Mouse (Mus musculus) hindbrain, embryonic 15.5 days (tissue): ENCODE results near the gene Pnpla7. TPM values are rescaled to one million over a fixed set of nuclear protein-coding genes. Genes with fewer than 3 reads are reported as not detected.

Source experiments
- ATAC-seq: fragments of 200-750 bp; cut with Nextera tagmentation; 2 replicates; pipeline ENCODE4 v1.8.0; 2017; ENCODE audit warnings: low read depth, moderate number of reproducible peaks, moderate TSS enrichment; ENCODE audit not compliant: low FRiP score
- H3K27ac ChIP-seq: fragments of 300-500 bp; sonication (generic); replicated peaks from 2 replicates; pipeline ENCODE4 v1.5.1; 2015; ENCODE audit warnings: mild to moderate bottlenecking, inconsistent platforms
- H3K27me3 ChIP-seq: fragments of 300-500 bp; sonication (generic); 2 replicates; pipeline ENCODE4 v1.6.1; 2015; ENCODE audit warnings: control low read depth, inconsistent platforms
- H3K36me3 ChIP-seq: fragments of 300-500 bp; sonication (generic); 2 replicates; pipeline ENCODE4 v1.6.1; 2015; ENCODE audit warnings: control low read depth, inconsistent platforms
- H3K4me1 ChIP-seq: fragments of 300-500 bp; sonication (generic); replicated peaks from 2 replicates; pipeline ENCODE4 v1.6.1; 2015; ENCODE audit warnings: control low read depth, inconsistent platforms
- H3K4me2 ChIP-seq: fragments of 300-500 bp; sonication (generic); 2 replicates; pipeline ENCODE4 v1.6.1; 2015; ENCODE audit warnings: moderate library complexity, mild to moderate bottlenecking, inconsistent platforms
- H3K4me3 ChIP-seq: fragments of 300-500 bp; sonication (generic); 2 replicates; pipeline ENCODE4 v1.5.1; 2015; ENCODE audit warnings: mild to moderate bottlenecking, inconsistent platforms
- H3K9ac ChIP-seq: fragments of 300-500 bp; sonication (generic); 2 replicates; pipeline ENCODE4 v1.6.1; 2015; ENCODE audit warnings: inconsistent platforms
- H3K9me3 ChIP-seq: fragments of 300-500 bp; sonication (generic); 2 replicates; pipeline ENCODE4 v1.6.1; 2016; ENCODE audit warnings: control low read depth, inconsistent platforms
- WGBS: fragments of 180-500 bp; shearing (Covaris S2); methylation state at CpG from one replicate; pipeline ENCODE4 v1.1.7; 2015; 5-methylcytosine and 5-hydroxymethylcytosine counted together
- microRNA-seq: library from miRNA; unstranded; fragments of <30 nt; microRNA quantifications from one replicate; pipeline ENCODE4, GENCODE M21; 2016
- polyA plus RNA-seq: library from polyadenylated mRNA; unstranded; fragments of >200 nt; fragmentation: Nextera tagmentation; extraction: Ambion mirVana; gene quantifications from 2 replicates; pipeline ENCODE4 v1.2.1, GENCODE M21; 2015

The Pnpla7 gene
- polyA plus RNA-seq, 1 experiment from 2014 or later: 3.9 TPM

DNA sequence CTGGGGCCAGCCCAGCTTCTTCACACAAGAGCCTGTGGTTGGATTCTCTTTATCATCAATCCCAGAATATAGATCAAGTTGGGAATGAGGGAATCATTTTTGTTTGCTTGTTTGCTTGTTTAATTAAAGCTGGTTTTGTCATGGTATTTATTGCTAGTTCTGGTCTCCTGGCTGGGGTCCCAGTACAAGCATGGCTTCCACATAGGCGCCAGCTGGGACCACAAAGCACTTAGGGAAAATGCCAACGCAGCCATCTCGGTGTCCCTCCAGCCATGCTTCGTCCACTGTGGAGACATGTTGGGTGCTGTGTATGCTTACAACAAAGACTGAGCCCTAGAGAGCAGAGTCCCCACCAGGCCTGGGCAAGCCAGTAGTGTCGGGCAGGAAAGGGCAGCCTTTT is 109.7 kb downstream of the Pnpla7 start:
- Histone ChIP-seq H3K9ac (no peak overlapping the region), H3K4me1 (no peaks in the 10 kb centered on the region), H3K36me3 (no peaks in the 10 kb centered on the region), H3K9me3 (no peaks in the 10 kb centered on the region), H3K4me2 (no peak overlapping the region), H3K4me3 (no peak overlapping the region), H3K27me3 (no peaks in the 10 kb centered on the region), H3K27ac (no peak overlapping the region)
- WGBS: 78% methylated on average over 5 of the region's 5 CpGs
- no peak for ATAC-seq

GRCm38 (mm10) chr2:25087842-25088241 is 112.0 kb downstream of the Pnpla7 start:
- no peaks in the 10 kb centered on the region for H3K4me1 ChIP-seq
- no peak overlapping the region for H3K4me2 ChIP-seq
- H3K36me3 ChIP-seq: no peaks in the 10 kb centered on the region
- H3K27me3 ChIP-seq: no peaks in the 10 kb centered on the region
- H3K27ac ChIP-seq: no peak overlapping the region
- ATAC-seq: no peak
- H3K9me3 ChIP-seq: no peaks in the 10 kb centered on the region
- no peak overlapping the region for H3K9ac ChIP-seq
- H3K4me3 ChIP-seq: no peak overlapping the region
- WGBS: 98% methylated on average over 2 of the region's 2 CpGs

DNA sequence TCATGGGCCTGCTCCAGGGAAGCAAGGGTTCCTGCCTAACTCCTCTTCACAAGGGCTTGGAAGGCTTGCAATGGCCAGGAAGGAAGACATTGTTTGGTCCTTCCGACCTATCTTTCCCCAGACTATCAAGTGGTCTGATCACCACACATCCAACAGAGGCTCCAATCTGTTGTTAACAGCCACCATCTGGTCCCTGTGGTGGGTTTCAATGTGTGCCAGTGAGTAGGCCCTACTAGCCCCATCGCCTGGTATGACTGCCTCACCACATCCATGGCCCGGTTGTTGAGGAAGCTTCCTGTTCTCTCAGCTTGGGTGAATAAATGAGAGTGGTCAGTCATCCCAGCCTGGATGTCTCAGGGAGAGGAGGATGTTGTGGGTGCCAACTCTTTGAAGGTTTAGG is 112.8 kb downstream of the Pnpla7 start:
- no peaks in the 10 kb centered on the region for H3K36me3 ChIP-seq
- no peak overlapping the region for H3K4me3 ChIP-seq
- H3K27ac ChIP-seq: no peak overlapping the region
- 85% methylated on average over 3 of the region's 3 CpGs for WGBS
- no peak overlapping the region for H3K4me2 ChIP-seq
- H3K9me3 ChIP-seq: no peaks in the 10 kb centered on the region
- no peaks in the 10 kb centered on the region for H3K27me3 ChIP-seq
- no peaks in the 10 kb centered on the region for H3K4me1 ChIP-seq
- no peak overlapping the region for H3K9ac ChIP-seq
- no peak for ATAC-seq

DNA sequence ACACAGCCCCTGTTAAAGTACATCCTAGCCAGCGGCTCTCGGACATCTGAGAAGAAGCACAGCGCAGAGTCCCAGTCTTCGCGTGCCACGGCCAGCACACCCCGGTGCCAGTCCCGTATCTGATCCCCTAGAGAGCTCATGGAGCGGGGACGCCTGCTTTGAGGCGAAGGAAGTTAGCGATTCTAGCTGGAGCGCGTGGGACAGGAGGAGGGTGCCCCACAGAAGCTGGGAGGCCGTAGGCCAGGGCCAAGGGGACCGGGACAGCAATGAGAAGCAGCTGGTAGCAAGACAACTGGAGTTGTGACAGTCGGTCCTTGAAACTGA is 118.9 kb downstream of the Pnpla7 start:
- WGBS: 52% methylated on average over 17 of the region's 17 CpGs
- Histone ChIP-seq H3K4me2 (no peak overlapping the region), H3K4me1 (no peaks in the 10 kb centered on the region), H3K36me3 (no peaks in the 10 kb centered on the region), H3K4me3 (no peak overlapping the region), H3K9me3 (no peaks in the 10 kb centered on the region), H3K27me3 (no peaks in the 10 kb centered on the region; the same call in 1 of the 2 replicates), H3K9ac (no peak overlapping the region), H3K27ac (no peak overlapping the region)
- ATAC-seq: peak; percentile 30; the same call in 1 of the 2 replicates

DNA sequence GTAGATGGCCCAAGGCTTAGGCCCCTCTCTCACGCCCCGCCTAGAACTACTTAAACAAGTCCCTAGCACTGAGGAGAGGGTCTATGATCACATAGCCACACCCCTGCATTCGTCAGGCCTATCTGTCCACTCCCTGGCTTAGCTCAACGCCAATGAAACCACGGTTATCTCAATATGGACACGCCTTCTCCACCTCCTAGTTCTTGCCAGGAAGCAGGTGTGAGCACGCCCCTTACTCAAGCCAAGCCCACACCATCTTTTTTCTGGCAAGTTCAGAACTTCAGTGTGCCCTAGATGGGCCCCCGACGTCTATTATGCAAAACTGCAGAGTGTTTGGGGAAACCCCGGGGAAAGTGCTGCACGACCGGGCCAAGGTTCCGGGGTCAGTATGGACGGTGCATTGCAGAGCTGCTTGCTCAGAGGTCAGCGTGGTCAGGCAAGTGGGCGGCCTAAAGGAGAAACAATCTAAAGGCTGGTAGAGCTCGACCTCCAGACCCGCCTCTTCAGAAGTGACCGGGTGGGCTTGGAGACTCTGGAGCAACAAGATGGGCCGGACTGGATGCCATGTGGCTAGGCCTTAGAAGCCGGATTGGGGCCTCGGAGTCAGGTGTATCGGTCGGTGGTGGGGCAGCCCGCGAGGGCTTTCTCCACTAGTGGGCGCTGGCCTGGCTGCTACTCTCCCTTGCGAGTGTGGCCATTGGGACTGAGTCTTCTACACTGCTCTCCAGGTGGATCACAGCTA is 119.4 kb downstream of the Pnpla7 start, which contains the start of gene Noxa1:
Gene Noxa1 (minus strand): TSS at position 41 of the 742 bp plus-strand sequence.
- H3K4me3 ChIP-seq: no peak within 1 kb of the TSS
- ATAC-seq: no peak
- H3K27ac ChIP-seq: no peak within 1 kb of the TSS
- no peaks in the 10 kb centered on the region for H3K36me3 ChIP-seq
- no peaks in the 10 kb centered on the region; the same call in 1 of the 2 replicates for H3K27me3 ChIP-seq
- H3K9me3 ChIP-seq: no peaks in the 10 kb centered on the region
- H3K4me1 ChIP-seq: no peaks in the 10 kb centered on the region
- 52% methylated on average over 28 of the region's 28 CpGs for WGBS
- no peak within 1 kb of the TSS for H3K4me2 ChIP-seq
- no peak within 1 kb of the TSS for H3K9ac ChIP-seq

GRCm38 (mm10) chr2:25098005-25098615 is 122.3 kb downstream of the Pnpla7 start:
- no peak for ATAC-seq
- Histone ChIP-seq H3K36me3 (no peaks in the 10 kb centered on the region), H3K4me1 (no peaks in the 10 kb centered on the region), H3K9ac (no peak overlapping the region), H3K9me3 (no peaks in the 10 kb centered on the region), H3K27me3 (no peaks in the 10 kb centered on the region; the same call in 1 of the 2 replicates), H3K4me2 (no peak overlapping the region), H3K27ac (no peak overlapping the region), H3K4me3 (no peak overlapping the region)
- WGBS: 78% methylated on average over 3 of the region's 3 CpGs

GRCm38 (mm10) chr2:25098956-25099355 is 123.1 kb downstream of the Pnpla7 start:
- Histone ChIP-seq H3K4me3 (no peak overlapping the region), H3K36me3 (no peaks in the 10 kb centered on the region), H3K27ac (no peak overlapping the region), H3K4me1 (no peaks in the 10 kb centered on the region), H3K27me3 (no peaks in the 10 kb centered on the region; the same call in 1 of the 2 replicates), H3K9ac (no peak overlapping the region), H3K4me2 (no peak overlapping the region), H3K9me3 (no peaks in the 10 kb centered on the region)
- WGBS: 47% methylated on average over 5 of the region's 5 CpGs
- ATAC-seq: peak; percentile 72; the same call in 1 of the 2 replicates

- H3K27me3 ChIP-seq: no peaks in the 10 kb centered on the region
- no peak overlapping the region for H3K27ac ChIP-seq
- H3K9ac ChIP-seq: no peak overlapping the region
- no peaks in the 10 kb centered on the region for H3K9me3 ChIP-seq
- H3K4me1 ChIP-seq: no peaks in the 10 kb centered on the region
- ATAC-seq: no peak
- no peak overlapping the region for H3K4me3 ChIP-seq
- H3K4me2 ChIP-seq: no peak overlapping the region
- no peaks in the 10 kb centered on the region for H3K36me3 ChIP-seq
- WGBS: 40% methylated on average over 3 of the region's 3 CpGs
Observed at GRCm38 (mm10) chr2:25099703-25100102, 123.9 kb downstream of the Pnpla7 start.

Small RNA genes lying within 50 kb of the gene (microRNA-seq; reads per million reads assigned to microRNA genes)
- gene Gm22875 (not detected), gene Gm24328 (not detected), gene Mir7664 (not detected)

Other genes starting within 250 kb of the Pnpla7 start
- 13.4 and 17.5 TPM in 2 replicates for gene Cacna1b, start 212.9 kb upstream of the Pnpla7 start, polyA plus RNA-seq
- 89.4 and 90.3 TPM in 2 replicates for gene Ehmt1, start 56.4 kb upstream of the Pnpla7 start, polyA plus RNA-seq
- gene Arrdc1, start 40.8 kb upstream of the Pnpla7 start, polyA plus RNA-seq: 37.8 and 41.5 TPM in 2 replicates
- gene Zmynd19, start 26.2 kb upstream of the Pnpla7 start, polyA plus RNA-seq: 23.8 and 25.4 TPM in 2 replicates
- gene Dph7, start 13.6 kb upstream of the Pnpla7 start, polyA plus RNA-seq: 35.5 and 36.0 TPM in 2 replicates
- 157 and 171 TPM in 2 replicates for gene Mrpl41, start 935 bp upstream of the Pnpla7 start, polyA plus RNA-seq
- gene Nsmf, start 78.3 kb downstream of the Pnpla7 start, polyA plus RNA-seq: 166 and 188 TPM in 2 replicates
- 0.12 TPM in 1 of 2 replicates, not detected in the other for gene Entpd8, start 104.3 kb downstream of the Pnpla7 start, polyA plus RNA-seq
- gene Noxa1, start 119.1 kb downstream of the Pnpla7 start, polyA plus RNA-seq: not detected in 2 replicates
- gene Nrarp, start 204.7 kb downstream of the Pnpla7 start, polyA plus RNA-seq: 18.9 and 20.2 TPM in 2 replicates
- 1.9 and 2.3 TPM in 2 replicates for gene Tor4a, start 220.9 kb downstream of the Pnpla7 start, polyA plus RNA-seq
- 108 and 112 TPM in 2 replicates for gene Nelfb, start 235.5 kb downstream of the Pnpla7 start, polyA plus RNA-seq
- not detected in 2 replicates for gene Stpg3, start 238.6 kb downstream of the Pnpla7 start, polyA plus RNA-seq
- gene Fam166a, start 242.7 kb downstream of the Pnpla7 start, polyA plus RNA-seq: 0.70 and 0.72 TPM in 2 replicates
- gene Tubb4b, start 248.7 kb downstream of the Pnpla7 start, polyA plus RNA-seq: 444 and 468 TPM in 2 replicates